Mouse (Mus musculus): ENCODE results near the gene Olfr368.

Olfr368 gene

GRCm38 (mm10) chr2:37326215-37326614 is at the start of gene Olfr368:
Gene Olfr368, plus strand, starts transcription at chr2:37326515.
- no peak for DNase-seq (ENCODE audit: low read depth, low spot score)

GRCm38 (mm10) chr2:37333321-37333720 is 7.0 kb downstream of the Olfr368 start:
- no peak for DNase-seq (ENCODE audit: low read depth, low spot score)

- DNase-seq (ENCODE audit: low read depth, low spot score) = no peak
Measured at GRCm38 (mm10) chr2:37338497-37339187, 12.3 kb downstream of the Olfr368 start.

DNA sequence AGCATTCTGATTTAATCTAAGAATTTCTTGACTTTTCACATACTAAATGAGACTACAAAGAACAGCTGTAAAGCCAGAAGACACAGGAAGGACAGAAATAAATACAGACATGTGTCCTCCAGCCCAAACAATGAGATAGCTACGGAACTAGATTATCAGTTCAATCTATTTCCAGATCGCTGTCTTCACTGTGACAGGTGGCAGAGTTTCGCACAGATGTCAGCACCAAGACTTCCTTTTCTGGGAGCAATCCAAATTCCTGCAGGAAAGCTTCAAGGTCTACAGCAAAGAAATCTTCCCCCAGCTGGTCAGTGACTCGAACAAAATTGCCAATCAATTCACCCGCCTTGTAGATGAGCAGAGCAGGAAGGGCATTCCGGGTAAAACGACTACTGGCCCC is 25.4 kb downstream of the Olfr368 start:
- DNase-seq (ENCODE audit: low read depth, low spot score) = no peak

GRCm38 (mm10) chr2:37355571-37355970 is 29.3 kb downstream of the Olfr368 start:
- DNase-seq (ENCODE audit: low read depth, low spot score) = no peak

- DNase-seq (ENCODE audit: low read depth, low spot score) = peak; percentile 94
Measured at GRCm38 (mm10) chr2:37358633-37359540, 32.6 kb downstream of the Olfr368 start, which contains the start of gene Pdcl. Gene Pdcl, minus strand, starts transcription at chr2:37359332.

GRCm38 (mm10) chr2:37359908-37360307 is 33.6 kb downstream of the Olfr368 start:
- DNase-seq (ENCODE audit: low read depth, low spot score) = no peak

DNA sequence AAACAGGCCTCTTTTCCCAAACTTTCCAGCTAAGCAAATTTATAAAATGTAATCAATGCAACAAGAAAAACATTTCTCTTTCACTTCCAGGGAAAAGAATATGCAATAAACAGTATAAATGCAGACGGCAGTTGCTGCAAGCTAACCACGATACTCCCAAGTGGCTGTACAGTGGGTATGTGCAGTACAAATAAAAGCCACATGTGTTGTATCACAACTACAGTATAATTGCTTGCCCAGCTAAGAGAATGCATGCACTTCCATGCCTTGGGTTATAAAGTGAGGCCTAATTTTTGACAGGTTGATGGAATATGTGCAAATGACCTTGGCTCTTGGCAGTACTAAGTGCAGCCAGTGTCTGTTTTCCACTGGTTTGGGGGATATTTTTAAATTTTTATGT is 44.3 kb downstream of the Olfr368 start:
- DNase-seq (ENCODE audit: low read depth, low spot score) = no peak

DNA sequence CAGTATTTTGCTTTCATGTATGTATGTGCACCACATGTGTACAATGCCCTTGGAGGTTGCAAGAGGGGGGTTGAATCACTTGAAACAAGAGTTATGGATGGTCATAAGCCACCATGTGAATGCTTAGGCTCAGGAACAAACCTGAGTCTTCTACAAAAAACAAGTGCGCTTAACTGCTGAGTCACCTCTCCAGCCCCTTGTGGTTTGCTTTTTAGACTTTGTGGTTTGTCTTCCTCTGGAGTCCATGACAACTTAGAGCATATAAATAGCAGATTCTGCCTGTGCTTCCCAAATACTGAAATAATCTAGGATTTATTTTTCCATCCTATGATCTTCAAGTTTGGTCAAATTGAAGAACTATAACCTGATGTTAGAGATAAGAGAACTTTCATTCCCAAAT is 49.7 kb downstream of the Olfr368 start:
- DNase-seq (ENCODE audit: low read depth, low spot score) = no peak

GRCm38 (mm10) chr2:37380189-37380588 is 53.9 kb downstream of the Olfr368 start:
- DNase-seq (ENCODE audit: low read depth, low spot score) = peak; percentile 19
